Mouse (Mus musculus) brain, embryonic 14.5 days (tissue): ENCODE data around the gene Pwp2. TPM values are rescaled to one million over a fixed set of nuclear protein-coding genes. Genes with fewer than 3 reads are reported as not detected.

Source experiments
- DNase-seq: peaks from one replicate; pipeline ENCODE4 v3.0.0-alpha.2; 2011; ENCODE audit warnings: low read depth
- CTCF ChIP-seq: fragments of 200-500 bp; IDR thresholded peaks from 2 replicates; pipeline ENCODE4 v1.5.1; 2012; ENCODE audit warnings: inconsistent platforms, mild to moderate bottlenecking, moderate library complexity, borderline replicate concordance; ENCODE audit not compliant: insufficient read depth, insufficient read length; ENCODE audit errors: extremely low read depth
- POLR2A ChIP-seq: fragments of 200-500 bp; IDR thresholded peaks from 2 replicates; pipeline ENCODE4 v1.6.1; 2012; ENCODE audit warnings: mild to moderate bottlenecking, inconsistent platforms, borderline replicate concordance; ENCODE audit not compliant: poor library complexity, insufficient read depth, insufficient read length, severe bottlenecking; ENCODE audit errors: extremely low read depth
- polyA plus RNA-seq: library from polyadenylated mRNA; depleted of rRNA; stranded (reverse); fragments of >200 nt; gene quantifications from 2 replicates; pipeline ENCODE4 v1.2.3, GENCODE M21; 2012; rRNA removed

The Pwp2 gene
- polyA plus RNA-seq, result 18.7 and 19.6 TPM in 2 replicates

DNA sequence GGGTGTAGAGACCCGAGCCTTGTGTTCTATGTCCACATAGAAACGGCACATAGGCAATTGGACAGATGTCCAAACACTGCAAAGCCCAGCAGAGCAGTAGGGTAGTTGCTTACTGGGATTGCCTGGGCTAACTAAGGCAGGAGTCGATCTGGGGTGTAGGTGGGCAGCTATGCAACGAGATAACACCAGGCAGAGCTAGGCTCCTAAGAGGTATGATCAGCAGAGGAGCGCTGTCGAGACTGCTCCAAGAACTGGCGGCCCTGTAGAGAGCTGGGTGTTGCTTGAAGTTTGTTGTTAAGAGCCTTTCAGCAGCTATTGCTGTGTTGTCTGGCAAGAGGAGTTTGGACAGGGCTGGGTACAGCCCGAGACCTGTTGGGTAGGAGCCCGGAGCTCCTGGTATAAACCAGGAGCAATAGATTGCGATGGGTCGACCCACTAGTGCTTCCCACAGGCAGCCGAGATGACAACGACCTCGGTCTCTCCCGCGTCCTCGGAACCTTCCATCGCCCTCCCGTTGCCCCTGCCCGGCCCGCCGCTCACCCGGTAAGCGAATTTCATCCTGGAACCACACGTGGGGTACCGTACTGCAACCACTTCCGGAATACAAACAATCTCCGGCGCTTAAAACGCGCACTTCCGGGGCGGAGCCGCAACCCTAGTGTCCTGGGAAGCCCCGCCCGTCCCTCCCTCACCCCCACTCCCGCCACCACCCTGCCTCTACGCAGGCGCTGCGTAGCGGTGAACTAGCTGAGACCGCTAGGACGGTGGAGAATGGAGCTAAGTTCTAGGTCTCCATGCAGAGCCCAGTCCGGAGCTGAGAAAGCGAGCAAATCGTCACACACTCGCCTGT, at the start of gene Pwp2:
Pwp2 (minus strand) TSS at position 619 of the 850 bp plus-strand sequence.
- peak; percentile 5; the same call in 1 of the 2 replicates for TF ChIP-seq CTCF
- 0 out of 2 replicates have a peak, but pooled peaks have one; percentile 21 for TF ChIP-seq POLR2A
- peak; percentile 98 for DNase-seq

DNA sequence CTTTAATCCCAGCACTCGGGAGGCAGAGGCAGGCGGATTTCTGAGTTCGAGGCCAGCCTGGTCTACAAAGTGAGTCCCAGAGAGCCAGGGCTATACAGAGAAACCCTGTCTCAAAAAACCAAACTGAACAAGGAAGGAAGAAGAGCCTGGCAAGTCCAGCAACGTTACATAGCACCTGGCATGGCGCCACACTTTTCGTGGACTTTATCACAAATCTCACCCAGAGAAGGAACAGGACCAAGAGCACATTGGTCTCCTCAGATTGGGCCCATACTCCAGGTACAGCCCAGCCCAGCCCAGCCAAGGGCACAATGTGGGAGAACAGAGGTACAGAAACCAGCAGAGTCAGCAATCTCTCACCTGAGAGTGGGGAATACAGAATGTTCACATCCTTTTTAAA, 48.8 kb upstream of the Pwp2 start:
- TF ChIP-seq POLR2A, result no peak
- TF ChIP-seq CTCF, result no peak
- DNase-seq, result no peak

DNA sequence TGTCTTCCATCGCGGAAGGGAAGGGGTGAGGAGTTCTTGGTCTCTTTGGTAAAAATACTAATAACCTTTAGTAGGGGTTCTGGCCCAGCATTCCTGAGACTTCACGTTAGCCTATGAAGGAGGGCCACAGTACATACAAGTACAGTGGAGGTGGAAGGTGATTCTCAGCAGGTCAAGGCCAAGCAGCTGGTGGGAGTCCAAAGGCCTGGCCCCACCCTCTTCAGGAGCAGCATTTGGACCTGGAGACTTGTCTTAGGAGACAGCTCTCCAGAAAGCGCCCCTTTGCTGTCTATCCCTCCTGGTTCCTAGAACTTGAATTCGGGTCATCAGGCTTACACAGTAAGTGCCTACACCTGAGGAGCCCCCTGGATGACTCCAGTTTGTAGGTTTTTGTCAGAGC, 48.2 kb upstream of the Pwp2 start:
- no peak for DNase-seq
- TF ChIP-seq CTCF, result no peak
- TF ChIP-seq POLR2A, result no peak

DNA sequence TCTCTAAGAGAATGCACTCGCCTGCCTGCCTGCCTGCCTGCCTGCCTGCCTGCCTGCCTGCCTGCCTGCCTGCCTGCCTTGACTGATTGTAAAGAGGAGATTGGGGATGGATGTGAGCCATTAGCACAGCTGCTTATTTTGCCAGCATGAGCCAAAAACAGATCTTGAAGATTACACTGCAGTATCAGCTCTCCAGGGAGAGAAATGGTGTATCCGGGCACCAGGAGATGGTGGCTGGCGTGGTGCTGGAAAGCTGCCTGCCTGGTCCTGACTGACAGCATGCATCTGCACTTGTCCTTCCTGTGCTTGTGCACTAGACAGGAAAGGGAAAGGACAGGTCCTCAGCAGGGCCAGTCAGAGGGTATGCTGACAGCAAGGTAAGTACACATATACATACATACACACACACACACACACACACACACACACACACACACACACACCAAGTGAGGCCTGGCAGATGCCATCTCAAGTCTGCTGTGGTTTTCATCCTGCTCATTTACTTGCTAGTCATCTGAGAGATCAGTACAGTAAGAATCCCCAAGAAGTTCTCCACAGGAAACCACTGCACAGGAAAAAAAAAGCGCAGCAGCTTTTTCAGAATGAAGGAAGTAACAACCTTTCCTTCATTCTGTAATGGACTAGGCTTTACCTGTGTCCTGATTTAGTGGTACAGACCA, 47.5 kb upstream of the Pwp2 start:
- DNase-seq, result peak; percentile 67
- TF ChIP-seq POLR2A (no peak), CTCF (no peak)

DNA sequence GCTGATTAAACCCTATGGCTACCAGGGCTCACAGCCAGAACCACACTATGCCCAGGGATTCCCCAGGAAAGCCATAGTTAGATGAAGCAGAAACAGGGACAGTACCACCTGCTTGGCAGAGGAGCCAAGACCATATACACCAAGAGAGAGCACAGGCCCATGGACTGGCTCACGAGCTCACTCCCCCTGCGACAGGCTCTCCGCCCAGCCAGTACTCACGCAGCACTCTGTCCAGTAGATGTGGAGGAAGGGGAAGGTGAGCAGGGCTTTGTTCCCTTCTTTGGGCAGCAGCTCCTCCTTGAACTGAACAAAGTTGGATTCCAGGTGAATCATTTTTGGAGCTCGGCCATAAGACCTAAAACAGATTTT, 43.6 kb upstream of the Pwp2 start:
- TF ChIP-seq POLR2A (no peak), CTCF (no peak)
- no peak for DNase-seq

DNA sequence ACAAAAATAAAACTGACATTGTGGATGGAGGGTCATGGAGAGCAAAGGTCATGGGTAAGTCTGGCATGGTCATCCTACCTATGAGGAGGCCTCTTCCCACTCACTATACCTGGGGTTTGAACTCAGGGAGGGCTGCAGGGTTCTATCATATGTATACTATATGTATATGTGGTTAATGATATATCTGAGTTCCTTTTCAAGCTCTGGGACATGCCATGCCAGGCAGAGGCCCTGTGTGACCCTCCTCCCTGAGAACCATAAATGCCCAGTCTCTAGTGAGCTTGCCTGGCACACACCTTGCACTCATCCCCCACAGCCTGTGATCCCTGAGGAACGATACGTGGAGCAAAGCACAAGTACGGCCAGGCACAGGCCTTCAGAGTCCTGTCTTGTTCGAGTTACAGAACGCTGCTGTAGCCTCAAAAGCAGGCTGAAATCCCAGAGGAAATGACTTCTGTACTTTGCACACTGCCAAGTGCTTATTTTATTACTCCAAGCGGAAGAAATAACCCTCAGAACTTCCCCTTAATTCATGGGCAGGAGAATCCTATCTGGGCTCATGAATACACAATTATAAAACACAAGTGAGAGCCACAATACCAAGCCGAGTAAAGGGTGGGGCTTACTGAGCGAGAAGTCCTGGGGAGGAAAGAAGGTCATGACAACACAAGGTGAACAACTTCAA, 43.1 kb upstream of the Pwp2 start:
- no peak for DNase-seq
- TF ChIP-seq CTCF (no peak), POLR2A (no peak)

DNA sequence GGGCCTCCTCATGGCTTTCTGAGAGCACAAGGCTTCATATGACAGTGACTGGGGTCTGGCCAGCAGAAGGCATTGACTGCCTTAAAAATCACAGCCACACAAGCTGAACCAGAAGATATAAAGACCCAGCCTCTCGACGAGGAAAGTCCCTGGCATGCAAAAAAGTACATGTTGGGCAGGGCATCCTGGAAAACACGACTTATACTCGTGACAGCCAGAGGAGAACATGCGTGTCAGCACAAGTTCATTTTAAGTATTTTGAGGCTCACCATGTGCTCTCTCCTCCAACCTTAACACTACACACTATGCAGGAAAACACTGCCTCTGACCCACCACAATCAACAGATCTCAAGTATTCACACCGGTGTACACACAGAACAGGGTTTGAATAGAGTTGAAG, 39.2 kb upstream of the Pwp2 start:
- TF ChIP-seq CTCF (no peak), POLR2A (no peak)
- DNase-seq, result no peak

DNA sequence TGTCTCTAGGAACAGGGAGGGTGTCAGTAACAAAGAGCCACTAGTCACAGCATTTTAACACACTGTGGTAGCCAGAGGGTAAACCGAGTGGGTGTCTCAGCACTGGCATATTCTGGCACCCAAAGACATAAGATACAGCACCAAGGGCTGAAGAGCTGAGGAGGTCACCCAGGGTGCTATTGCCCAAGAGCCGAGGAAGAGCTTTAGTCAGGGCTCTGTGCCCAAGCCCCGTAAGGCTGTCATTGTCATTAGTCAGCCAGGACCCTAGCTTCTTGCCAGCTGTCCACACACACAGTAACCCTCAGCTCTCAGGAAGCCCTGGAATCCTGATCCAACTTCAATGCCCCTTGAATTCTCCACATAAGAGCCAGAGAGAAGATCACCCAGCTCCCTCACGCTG, 38.0 kb upstream of the Pwp2 start:
- TF ChIP-seq POLR2A (no peak), CTCF (no peak)
- DNase-seq, result no peak

DNA sequence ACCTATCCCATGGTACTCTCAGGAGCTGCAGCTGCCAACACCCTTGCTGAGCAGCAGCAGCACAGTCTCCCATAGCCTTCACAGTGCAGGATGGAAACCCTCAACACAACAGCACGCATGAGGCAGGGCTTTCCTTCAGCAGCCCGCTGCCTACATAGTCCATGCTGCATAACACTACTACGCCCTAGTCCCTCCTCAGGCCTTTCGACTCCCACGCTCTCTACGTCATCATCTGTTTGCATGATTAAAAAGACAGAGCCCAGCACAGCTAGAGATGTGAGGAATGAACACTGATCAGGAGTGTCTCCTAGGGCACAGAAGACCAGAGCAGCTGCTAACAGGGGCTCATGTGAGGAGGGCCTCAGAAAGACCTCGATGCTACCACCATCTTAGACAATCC, 36.4 kb upstream of the Pwp2 start:
- TF ChIP-seq CTCF, result no peak
- TF ChIP-seq POLR2A, result no peak
- no peak for DNase-seq

DNA sequence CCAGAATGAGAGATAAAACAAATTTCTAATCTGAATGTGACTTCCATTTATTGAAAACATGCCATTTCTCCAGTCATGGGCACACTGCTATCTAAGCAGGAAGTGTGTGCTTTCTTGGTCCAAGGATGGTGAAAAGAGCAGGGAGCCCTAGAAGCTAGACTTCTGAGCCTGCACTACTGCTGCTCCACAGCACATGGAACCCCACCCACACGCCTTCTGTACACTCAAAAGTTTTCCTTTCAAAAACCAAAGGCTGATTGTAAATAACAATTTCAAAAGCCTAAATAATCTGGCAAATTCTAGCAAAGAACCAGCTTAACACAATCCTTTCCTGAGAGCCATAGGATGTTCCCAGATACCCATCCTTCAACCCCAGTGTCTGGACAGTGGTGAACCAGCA, 34.6 kb upstream of the Pwp2 start:
- DNase-seq, result no peak
- TF ChIP-seq POLR2A (no peak), CTCF (no peak)

DNA sequence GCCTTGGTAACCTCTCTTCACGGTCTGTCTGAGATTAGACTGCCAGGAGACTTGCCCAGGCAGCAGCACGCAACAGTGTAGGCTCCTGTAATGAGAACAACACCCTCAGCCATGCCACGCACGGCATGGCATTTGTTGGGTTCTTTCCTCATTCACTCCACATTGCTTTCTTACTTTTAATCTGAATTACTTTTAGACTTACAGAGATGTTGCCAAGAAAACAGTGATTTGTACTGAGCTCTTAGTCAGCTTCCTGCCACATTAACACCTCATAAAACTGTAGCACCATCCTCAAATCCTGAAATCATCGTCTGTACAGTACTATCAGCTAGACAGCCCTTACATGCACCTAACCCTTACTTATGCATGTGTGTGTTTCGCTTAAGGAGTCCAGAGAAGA, 33.6 kb upstream of the Pwp2 start:
- DNase-seq, result no peak
- TF ChIP-seq CTCF, result no peak
- TF ChIP-seq POLR2A, result no peak

DNA sequence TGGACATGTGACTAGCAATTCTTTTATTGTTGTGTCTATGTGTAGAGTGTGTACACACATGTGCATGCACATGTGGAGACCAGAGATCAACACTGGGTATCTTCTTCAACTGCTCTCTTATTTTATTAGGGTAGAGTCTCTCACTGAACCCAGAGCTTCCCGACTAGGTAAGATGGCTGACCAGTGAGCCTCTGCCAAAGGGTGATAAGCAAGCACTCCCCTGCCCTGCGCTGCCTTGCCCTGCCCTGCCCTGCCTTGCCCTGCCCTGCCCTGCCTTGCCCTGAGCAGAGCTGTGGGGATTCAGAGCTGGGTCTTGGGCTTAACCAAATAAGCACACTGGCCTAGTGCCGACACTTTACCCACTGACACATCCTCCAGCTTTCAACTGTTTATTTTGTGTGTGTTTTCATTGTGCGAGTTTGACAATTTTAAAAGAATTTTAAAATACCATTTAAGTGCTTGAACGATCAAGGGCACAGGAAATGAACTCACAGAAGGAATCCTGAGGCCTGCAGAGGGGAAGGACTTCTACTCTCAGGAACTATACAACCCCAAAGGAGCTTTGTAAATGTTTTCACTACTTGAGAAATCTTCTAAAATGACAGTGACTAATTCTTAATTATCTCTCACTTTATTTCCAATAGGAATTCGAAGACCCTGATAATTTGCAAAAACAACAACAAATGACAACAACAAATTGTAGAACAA, 31.6 kb upstream of the Pwp2 start:
- DNase-seq, result no peak
- no peak for TF ChIP-seq CTCF
- TF ChIP-seq POLR2A, result no peak
